Mouse (Mus musculus) brain, embryonic 14.5 days (tissue): ENCODE measurements at regions not wholly inside any gene's neighbourhood (a gene's known extent, or its start where the extent isn't known, plus 50 kb on each side); places are given as distances from the start of the nearest gene placed in this dataset.

Experiments used
- CTCF ChIP-seq: fragments of 200-500 bp; IDR thresholded peaks from 2 replicates; pipeline ENCODE4 v1.5.1; 2012; ENCODE audit warnings: inconsistent platforms, mild to moderate bottlenecking, moderate library complexity, borderline replicate concordance; ENCODE audit not compliant: insufficient read depth, insufficient read length; ENCODE audit errors: extremely low read depth
- POLR2A ChIP-seq: fragments of 200-500 bp; IDR thresholded peaks from 2 replicates; pipeline ENCODE4 v1.6.1; 2012; ENCODE audit warnings: mild to moderate bottlenecking, inconsistent platforms, borderline replicate concordance; ENCODE audit not compliant: poor library complexity, insufficient read depth, insufficient read length, severe bottlenecking; ENCODE audit errors: extremely low read depth

DNA sequence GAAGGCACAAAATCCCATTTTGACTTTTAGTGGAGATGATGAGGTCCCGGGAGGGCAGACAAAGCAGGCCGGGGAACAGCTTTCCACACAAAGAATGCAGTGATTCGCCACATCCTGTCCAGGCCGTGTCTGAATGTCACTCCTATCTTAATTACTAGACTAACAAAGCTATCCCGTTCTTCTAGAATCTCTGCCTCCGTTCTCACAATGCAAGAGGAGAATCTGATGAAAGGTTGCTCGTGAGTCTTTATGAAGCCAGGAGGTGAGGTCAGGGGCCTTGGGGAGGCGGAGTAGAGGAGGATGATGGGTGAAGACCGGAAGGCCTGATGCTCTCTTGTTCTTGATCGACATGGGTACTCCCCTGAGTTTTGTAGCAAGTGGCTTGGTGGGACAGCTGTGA, 208.9 kb upstream of the Atp5g3 start:
- TF ChIP-seq CTCF (no peak), POLR2A (no peak)
